Mouse (Mus musculus) skeletal muscle tissue, adult 2 months (tissue): ENCODE data around the gene Gm13285.
A peak's percentile ranks its signal among the peaks of the same experiment; 100 is the strongest.
"Not testable (repeated sequence)": the region's sequence is repeated elsewhere in the genome, so short reads cannot be mapped to it uniquely, and the experiment has no call there.

ENCODE experiments used
- DNase-seq: peaks from one replicate; pipeline ENCODE4 v3.0.0-alpha.2; 2012; ENCODE audit warnings: low read depth, low spot score

The Gm13285 gene

DNA sequence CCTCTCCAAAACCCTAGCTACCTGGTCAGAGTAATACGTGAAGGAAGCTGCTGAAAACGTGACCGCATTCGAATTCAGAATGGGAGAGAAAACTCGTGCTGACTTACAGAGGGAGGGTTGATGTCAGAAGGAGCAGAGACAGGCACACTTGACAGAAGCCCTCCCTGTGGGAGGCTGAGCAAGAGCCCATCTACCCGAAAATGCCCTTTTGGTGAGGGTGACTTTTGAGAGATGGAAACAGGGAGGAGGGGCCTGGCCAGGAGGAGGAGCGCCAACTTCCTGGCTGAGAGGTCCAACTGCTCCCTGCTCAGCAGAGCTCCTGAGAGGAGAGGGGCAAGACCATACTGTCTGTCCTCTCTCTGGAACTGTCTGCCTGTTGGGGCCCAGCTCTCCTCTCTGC is at the start of gene Gm13285:
TSS of gene Gm13285 (plus strand) at position 301 of the 400 bp plus-strand sequence.
- not testable (repeated sequence) for DNase-seq

GRCm38 (mm10) chr4:88749926-88750325 is 49.5 kb upstream of the Gm13285 start:
- no peak for DNase-seq

DNA sequence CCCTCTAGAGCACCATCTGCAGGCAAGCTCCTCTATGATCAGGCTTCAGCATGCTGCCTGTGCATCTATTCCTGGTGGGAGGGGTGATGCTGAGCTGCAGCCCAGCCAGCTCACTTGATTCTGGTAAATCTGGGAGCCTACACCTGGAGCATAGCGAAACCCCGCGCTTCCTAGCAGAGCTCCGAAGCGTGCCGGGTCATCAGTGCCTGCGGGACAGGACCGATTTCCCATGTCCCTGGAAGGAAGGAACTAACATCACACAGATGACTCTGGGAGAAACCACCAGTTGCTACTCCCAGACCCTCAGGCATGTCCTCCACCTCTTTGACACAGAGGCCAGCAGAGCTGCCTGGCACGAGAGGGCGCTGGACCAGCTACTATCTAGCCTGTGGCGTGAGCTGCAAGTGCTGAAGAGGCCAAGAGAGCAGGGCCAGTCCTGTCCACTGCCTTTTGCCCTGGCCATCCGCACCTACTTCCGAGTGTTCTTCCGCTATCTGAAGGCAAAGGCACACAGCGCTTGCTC is 44.6 kb upstream of the Gm13285 start, which contains the start of gene Gm13271:
TSS of gene Gm13271 (plus strand) at position 51 of the 523 bp plus-strand sequence.
- not testable (repeated sequence) for DNase-seq

DNA sequence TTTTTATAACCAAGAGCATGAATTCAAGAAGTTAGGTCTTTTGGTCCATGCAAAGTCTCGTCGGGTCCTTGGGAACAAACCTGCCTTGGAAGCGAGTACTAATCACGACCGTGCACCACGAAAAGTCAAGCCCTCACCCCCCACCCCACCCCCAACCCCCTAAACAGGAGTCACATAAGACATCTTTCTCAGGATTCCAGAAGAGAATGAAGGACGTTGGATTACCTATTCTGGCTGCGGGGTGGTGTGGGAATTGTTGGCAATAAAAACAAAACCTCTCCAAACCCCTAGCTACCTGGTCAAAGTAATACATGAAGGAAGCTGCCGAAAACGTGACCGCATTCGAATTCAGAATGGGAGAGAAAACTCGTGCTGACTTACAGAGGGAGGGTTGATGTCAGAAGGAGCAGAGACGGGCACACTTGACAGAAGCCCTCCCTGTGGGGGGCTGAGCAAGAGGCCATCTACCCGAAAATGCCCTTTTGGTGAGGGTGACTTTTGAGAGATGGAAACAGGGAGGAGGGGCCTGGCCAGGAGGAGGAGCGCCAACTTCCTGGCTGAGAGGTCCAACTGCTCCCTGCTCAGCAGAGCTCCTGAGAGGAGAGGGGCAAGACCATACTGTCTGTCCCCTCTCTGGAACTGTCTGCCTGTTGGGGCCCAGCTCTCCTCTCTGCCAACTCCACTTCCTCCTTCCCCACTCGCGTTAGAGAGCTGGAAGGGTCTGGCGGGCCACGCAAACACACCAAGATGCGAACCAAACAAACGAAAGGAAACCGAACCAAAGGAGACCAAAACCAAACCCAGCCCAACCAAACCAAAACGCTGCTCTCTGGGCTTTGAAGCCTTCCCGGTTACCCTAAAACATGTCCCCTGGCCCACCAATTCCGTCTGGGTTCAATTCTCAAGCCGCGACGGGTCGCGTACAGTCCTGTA is 42.6 kb upstream of the Gm13285 start:
- peak; percentile 7 for DNase-seq

DNA sequence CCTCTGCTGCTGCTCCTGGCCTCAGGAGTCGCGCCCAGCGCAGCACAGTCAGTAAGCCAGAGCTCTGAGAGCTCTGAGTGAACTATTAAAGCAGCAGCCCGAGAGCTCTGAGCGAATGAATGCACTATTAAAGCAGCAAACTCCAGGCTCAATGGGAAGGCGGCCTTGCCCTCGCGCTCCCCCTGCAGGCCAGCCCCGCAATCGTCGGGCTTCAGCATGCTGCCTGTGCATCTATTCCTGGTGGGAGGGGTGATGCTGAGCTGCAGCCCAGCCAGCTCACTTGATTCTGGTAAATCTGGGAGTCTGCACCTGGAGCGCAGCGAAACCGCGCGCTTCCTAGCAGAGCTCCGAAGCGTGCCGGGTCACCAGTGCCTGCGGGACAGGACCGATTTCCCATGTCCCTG is 41.8 kb upstream of the Gm13285 start:
- DNase-seq, result peak; percentile 88

DNA sequence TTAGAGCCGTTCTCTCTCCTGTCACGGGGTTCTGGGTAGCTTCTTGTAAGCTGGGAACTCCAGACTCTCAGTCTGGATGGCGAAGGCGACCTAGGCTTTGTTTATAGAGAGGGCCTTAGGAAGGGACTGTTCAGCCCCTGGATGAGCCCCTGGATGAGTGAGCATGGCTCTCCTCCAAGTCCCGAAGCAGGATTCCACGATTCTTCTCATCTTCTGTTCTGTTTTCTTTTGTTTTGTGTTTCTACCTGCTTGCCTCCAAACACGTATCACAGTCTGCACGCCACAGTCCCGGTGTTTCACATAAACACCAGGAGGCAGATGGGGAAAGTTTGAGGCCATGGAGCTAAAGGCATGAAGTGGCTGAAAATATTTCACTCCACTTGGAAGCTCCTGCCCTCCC is 40.7 kb upstream of the Gm13285 start:
- DNase-seq, result not testable (repeated sequence)

DNA sequence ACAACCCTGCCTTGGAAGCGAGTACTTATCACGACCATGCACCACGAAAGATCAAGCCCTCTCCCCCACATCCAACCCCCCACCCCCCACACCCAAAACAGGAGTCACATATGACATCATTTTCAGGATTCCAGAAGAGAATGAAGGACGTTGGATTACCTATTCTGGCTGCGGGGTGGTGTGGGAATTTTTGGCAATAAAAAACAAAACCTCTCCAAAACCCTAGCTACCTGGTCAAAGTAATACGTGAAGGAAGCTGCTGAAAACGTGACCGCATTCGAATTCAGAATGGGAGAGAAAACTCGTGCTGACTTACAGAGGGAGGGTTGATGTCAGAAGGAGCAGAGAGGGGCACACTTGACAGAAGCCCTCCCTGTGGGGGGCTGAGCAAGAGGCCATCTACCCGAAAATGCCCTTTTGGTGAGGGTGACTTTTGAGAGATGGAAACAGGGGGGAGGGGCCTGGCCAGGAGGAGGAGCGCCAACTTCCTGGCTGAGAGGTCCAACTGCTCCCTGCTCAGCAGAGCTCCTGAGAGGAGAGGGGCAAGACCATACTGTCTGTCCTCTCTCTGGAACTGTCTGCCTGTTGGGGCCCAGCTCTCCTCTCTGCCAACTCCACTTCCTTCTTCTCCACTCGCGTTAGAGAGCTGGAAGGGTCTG is 39.7 kb upstream of the Gm13285 start, which contains the start of gene Gm13283:
TSS of gene Gm13283 (plus strand) at position 510 of the 659 bp plus-strand sequence.
- not testable (repeated sequence) for DNase-seq

GRCm38 (mm10) chr4:88760431-88760830 is 39.0 kb upstream of the Gm13285 start:
- DNase-seq, result peak; percentile 90

GRCm38 (mm10) chr4:88761776-88762175 is 37.7 kb upstream of the Gm13285 start:
- not testable (repeated sequence) for DNase-seq

DNA sequence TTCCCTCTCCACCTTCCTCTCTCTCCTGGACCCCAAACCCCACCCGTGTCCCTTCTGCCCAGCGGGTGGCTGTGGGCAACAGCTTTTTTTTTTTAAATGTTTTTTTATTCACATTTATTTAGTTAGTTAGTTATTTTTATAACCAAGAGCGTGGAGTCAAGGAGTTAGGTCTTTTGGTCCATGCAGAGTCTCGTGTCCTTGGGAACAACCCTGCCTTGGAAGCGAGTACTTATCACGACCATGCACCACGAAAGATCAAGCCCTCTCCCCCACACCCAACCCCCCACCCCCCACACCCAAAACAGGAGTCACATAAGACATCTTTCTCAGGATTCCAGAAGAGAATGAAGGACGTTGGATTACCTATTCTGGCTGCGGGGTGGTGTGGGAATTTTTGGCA is 37.1 kb upstream of the Gm13285 start:
- not testable (repeated sequence) for DNase-seq

GRCm38 (mm10) chr4:88763384-88764018 is 36.0 kb upstream of the Gm13285 start:
- DNase-seq, result peak; percentile 86

- DNase-seq, result not testable (repeated sequence)
These were observed 25.9 kb upstream of the Gm13285 start, which contains the start of gene Gm13290 for GRCm38 (mm10) chr4:88773534-88773933. Gene Gm13290, plus strand, starts transcription at chr4:88773834.

- not testable (repeated sequence) for DNase-seq
These were observed 22.8 kb upstream of the Gm13285 start, which contains the start of gene Gm13289 for GRCm38 (mm10) chr4:88776622-88777021. Gene Gm13289, plus strand, starts transcription at chr4:88776922.

GRCm38 (mm10) chr4:88779550-88779949 is 19.9 kb upstream of the Gm13285 start, which contains the start of gene Gm13272:
Gene Gm13272, plus strand, starts transcription at chr4:88779850.
- not testable (repeated sequence) for DNase-seq

GRCm38 (mm10) chr4:88780320-88780719 is 19.1 kb upstream of the Gm13285 start:
- not testable (repeated sequence) for DNase-seq

DNA sequence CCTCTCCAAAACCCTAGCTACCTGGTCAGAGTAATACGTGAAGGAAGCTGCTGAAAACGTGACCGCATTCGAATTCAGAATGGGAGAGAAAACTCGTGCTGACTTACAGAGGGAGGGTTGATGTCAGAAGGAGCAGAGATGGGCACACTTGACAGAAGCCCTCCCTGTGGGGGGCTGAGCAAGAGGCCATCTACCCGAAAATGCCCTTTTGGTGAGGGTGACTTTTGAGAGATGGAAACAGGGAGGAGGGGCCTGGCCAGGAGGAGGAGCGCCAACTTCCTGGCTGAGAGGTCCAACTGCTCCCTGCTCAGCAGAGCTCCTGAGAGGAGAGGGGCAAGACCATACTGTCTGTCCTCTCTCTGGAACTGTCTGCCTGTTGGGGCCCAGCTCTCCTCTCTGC is 17.6 kb upstream of the Gm13285 start, which contains the start of gene Ifnz:
TSS of gene Ifnz (plus strand) at position 301 of the 400 bp plus-strand sequence.
- not testable (repeated sequence) for DNase-seq

DNA sequence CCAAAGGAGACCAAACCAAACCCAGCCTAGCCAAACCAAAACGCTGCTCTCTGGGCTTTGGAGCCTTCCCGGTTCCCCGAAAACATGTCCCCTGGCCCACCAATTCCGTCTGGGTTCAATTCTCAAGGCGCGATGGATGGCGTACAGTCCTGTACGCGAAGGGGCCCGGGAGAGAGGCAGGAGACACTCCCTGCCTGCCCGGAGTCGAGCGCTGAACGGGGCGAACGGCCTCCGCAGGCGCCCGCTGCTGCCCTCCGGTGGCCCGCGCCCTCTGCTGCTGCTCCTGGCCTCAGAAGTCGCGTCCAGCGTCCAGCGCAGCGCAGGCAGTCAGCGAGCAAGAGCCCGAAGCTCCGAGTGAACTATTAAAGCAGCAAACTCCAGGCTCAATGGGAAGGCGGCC is 17.1 kb upstream of the Gm13285 start:
- not testable (repeated sequence) for DNase-seq

GRCm38 (mm10) chr4:88785409-88785808 is 14.1 kb upstream of the Gm13285 start, which contains the start of gene Gm13276:
Gene Gm13276, plus strand, starts transcription at chr4:88785709.
- not testable (repeated sequence) for DNase-seq

DNA sequence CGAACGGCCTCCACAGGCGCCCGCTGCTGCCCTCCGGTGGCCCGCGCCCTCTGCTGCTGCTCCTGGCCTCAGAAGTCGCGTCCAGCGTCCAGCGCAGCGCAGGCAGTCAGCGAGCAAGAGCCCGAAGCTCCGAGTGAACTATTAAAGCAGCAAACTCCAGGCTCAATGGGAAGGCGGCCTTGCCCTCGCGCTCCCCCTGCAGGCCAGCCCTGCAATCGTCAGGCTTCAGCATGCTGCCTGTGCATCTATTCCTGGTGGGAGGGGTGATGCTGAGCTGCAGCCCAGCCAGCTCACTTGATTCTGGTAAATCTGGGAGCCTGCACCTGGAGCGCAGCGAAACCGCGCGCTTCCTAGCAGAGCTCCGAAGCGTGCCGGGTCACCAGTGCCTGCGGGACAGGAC is 11.1 kb upstream of the Gm13285 start, which contains the start of gene Gm13277:
TSS of gene Gm13277 (plus strand) at position 231 of the 400 bp plus-strand sequence.
- not testable (repeated sequence) for DNase-seq

- DNase-seq, result not testable (repeated sequence)
These were observed 8.2 kb upstream of the Gm13285 start, which contains the start of gene Gm13278 for GRCm38 (mm10) chr4:88791250-88791649. Gene Gm13278, plus strand, starts transcription at chr4:88791550.
